Mouse (Mus musculus) forebrain, embryonic 16.5 days (tissue): ENCODE data around the gene Cav2. TPM values are rescaled to one million over a fixed set of nuclear protein-coding genes. Genes with fewer than 3 reads are reported as not detected.

Source experiments
- ATAC-seq: fragments of 200-750 bp; cut with Nextera tagmentation; 2 replicates; pipeline ENCODE4 v1.8.0; 2017; ENCODE audit warnings: mild to moderate bottlenecking, moderate library complexity
- H3K27ac ChIP-seq: fragments of 300-500 bp; sonication (generic); 2 replicates; pipeline ENCODE4 v1.5.1; 2014; ENCODE audit warnings: low read length, control low read depth
- H3K27me3 ChIP-seq: fragments of 300-500 bp; sonication (generic); replicated peaks from 2 replicates; pipeline ENCODE4 v1.6.1; 2014; ENCODE audit warnings: low read length; ENCODE audit not compliant: control insufficient read depth, insufficient read depth
- H3K36me3 ChIP-seq: fragments of 300-500 bp; sonication (generic); 2 replicates; pipeline ENCODE4 v1.6.1; 2014; ENCODE audit not compliant: control insufficient read depth, insufficient read depth
- H3K4me1 ChIP-seq: fragments of 300-500 bp; sonication (generic); replicated peaks from 2 replicates; pipeline ENCODE4 v1.6.1; 2014; ENCODE audit warnings: low read length; ENCODE audit not compliant: control insufficient read depth, insufficient read depth
- H3K4me2 ChIP-seq: fragments of 300-500 bp; sonication (generic); 2 replicates; pipeline ENCODE4 v1.6.1; 2014; ENCODE audit warnings: mild to moderate bottlenecking, low read length, control low read depth
- H3K4me3 ChIP-seq: fragments of 300-500 bp; sonication (generic); replicated peaks from 2 replicates; pipeline ENCODE4 v1.5.1; 2014; ENCODE audit warnings: mild to moderate bottlenecking, low read length, control low read depth
- H3K9ac ChIP-seq: fragments of 300-500 bp; sonication (generic); replicated peaks from 2 replicates; pipeline ENCODE4 v1.6.1; 2014; ENCODE audit warnings: low read depth, low read length, control low read depth
- H3K9me3 ChIP-seq: fragments of 300-500 bp; sonication (generic); 2 replicates; pipeline ENCODE4 v1.6.1; 2016; ENCODE audit warnings: low read length; ENCODE audit not compliant: control insufficient read depth
- WGBS: fragments of 180-500 bp; shearing (Covaris S2); extraction: QIAGEN DNeasy Blood & Tissue Kit; methylation state at CpG from one replicate; pipeline ENCODE4 v1.1.7; 2014; 5-methylcytosine and 5-hydroxymethylcytosine counted together
- polyA plus RNA-seq: library from polyadenylated mRNA; unstranded; fragments of >200 nt; fragmentation: Nextera tagmentation; extraction: Ambion mirVana; gene quantifications from 2 replicates; pipeline ENCODE4 v1.2.1, GENCODE M21; 2015

Cav2 gene
- polyA plus RNA-seq, 1 experiment from 2014 or later, result 12.2 TPM

DNA sequence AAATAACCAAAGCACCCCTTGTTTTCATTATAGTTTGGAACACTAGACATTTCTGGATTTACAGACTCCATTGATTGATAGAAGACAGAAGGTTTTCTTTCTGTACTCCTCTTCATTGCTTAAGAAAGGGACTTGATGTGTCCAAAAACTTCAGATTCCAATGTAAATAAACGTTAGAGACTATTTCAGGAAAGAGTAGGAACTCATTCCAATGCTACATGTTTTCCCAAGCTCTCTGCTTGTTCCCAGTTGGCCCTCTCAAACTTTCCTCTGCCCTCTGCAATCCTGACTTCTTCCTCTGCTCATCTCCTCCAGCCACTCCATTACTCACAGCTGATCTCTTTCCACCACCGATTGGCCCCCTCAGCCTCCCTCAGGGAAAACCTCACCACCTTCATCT is 18.2 kb upstream of the Cav2 start:
- H3K27me3 ChIP-seq, result no peaks in the 10 kb centered on the region
- no peaks in the 10 kb centered on the region for H3K4me1 ChIP-seq
- no peak overlapping the region for H3K4me2 ChIP-seq
- no peaks in the 10 kb centered on the region for H3K36me3 ChIP-seq
- no peaks in the 10 kb centered on the region for H3K9me3 ChIP-seq
- no peak overlapping the region for H3K4me3 ChIP-seq
- H3K27ac ChIP-seq, result no peak overlapping the region
- 56% methylated on average over 2 of the region's 2 CpGs for WGBS
- H3K9ac ChIP-seq, result no peak overlapping the region
- no peak for ATAC-seq

DNA sequence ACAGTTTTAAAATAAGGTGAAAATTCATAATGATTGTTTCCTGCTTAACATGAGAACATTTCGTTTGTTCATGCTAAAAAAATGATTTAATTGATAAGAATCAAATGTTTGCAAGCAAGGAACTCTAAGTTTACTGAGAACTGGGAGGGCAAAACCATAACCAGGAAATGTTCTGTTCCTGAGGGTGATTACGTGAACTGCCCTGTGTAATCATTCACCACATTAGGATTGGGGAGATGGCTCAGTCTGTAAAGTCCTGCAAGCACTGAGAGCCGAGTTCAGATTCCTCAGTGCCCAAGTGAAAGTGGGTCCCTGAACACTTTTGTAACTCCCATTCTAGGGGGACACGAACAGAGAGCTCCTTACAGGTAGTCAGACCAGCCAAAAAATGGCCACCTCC is 15.9 kb upstream of the Cav2 start:
- Histone ChIP-seq H3K4me2 (no peak overlapping the region), H3K4me1 (no peaks in the 10 kb centered on the region), H3K27me3 (no peaks in the 10 kb centered on the region), H3K36me3 (no peaks in the 10 kb centered on the region), H3K9ac (no peak overlapping the region), H3K27ac (no peak overlapping the region), H3K9me3 (no peaks in the 10 kb centered on the region), H3K4me3 (no peak overlapping the region)
- ATAC-seq, result no peak
- 81% methylated on average over 4 of the region's 4 CpGs for WGBS

DNA sequence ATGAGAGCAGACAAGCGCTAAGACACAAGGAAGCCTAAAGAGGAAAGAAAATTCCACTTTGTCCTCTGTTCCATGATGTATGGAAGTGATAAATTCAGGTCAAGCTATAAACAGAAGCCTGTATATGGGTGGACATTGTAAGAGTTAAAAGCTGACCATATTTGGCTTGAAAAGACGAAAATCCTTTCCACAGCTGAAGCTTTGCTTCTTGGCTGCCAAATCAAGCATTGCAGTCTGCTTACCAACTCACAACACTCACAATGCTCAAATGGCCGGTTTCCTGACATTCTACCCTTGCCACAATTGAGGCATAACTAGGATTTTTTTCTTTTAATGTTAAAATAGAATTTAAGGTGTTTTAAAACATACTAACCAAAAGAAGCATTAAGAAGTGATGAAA is 14.5 kb upstream of the Cav2 start:
- H3K9me3 ChIP-seq, result no peaks in the 10 kb centered on the region
- H3K4me1 ChIP-seq, result no peaks in the 10 kb centered on the region
- H3K27me3 ChIP-seq, result no peaks in the 10 kb centered on the region
- H3K9ac ChIP-seq, result no peak overlapping the region
- no peak overlapping the region for H3K27ac ChIP-seq
- no peaks in the 10 kb centered on the region for H3K36me3 ChIP-seq
- H3K4me2 ChIP-seq, result no peak overlapping the region
- 72% methylated on average over 3 of the region's 3 CpGs for WGBS
- no peak overlapping the region for H3K4me3 ChIP-seq
- ATAC-seq, result no peak

DNA sequence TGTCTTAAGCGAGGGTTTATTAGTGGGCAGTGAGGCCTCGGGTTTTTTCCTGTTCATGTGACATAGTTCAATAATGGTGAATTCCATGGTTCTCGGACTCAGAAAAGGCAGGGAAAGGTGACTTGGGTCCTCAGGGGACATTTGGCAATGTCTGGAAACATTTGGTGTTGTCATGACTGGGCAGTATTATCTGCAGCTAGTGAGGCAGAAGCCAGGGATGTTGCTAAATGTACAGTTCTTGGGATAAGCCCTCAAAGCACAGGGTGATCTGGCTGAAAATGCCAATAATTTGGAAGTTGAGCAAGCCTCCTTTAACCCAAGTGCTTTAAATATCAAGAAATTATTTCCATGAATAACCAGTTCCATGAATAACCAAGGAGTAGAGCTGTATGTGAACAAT is 2.6 kb upstream of the Cav2 start:
- no peak overlapping the region for H3K4me3 ChIP-seq
- H3K36me3 ChIP-seq, result no peaks in the 10 kb centered on the region
- H3K4me1 ChIP-seq, result peaks cover 12% of the 10 kb centered on the region
- 85% methylated on average over 3 of the region's 3 CpGs for WGBS
- ATAC-seq, result no peak
- H3K4me2 ChIP-seq, result no peak overlapping the region
- H3K27me3 ChIP-seq, result no peaks in the 10 kb centered on the region
- no peak overlapping the region for H3K27ac ChIP-seq
- H3K9ac ChIP-seq, result no peak overlapping the region
- no peaks in the 10 kb centered on the region for H3K9me3 ChIP-seq

DNA sequence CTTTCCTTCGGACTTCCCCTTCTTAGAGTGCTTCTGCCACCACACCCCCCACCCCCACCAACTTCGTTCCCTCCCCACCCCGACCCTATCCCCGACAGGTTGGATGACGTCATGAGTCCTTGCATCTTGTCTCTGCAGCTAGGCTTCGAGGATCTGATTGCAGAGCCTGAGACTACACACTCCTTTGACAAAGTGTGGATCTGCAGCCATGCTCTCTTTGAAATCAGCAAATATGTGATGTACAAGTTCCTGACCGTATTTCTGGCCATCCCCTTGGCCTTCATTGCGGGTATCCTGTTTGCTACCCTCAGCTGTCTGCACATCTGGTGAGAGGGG is 740 bp downstream of the Cav2 start:
- Histone ChIP-seq H3K9me3 (no peaks in the 10 kb centered on the region), H3K36me3 (no peaks in the 10 kb centered on the region), H3K9ac (peak overlapping the region; percentile 76; the same call in 1 of the 2 replicates), H3K4me3 (peak overlapping the region; percentile 64), H3K4me2 (peak overlapping the region; percentile 99), H3K27me3 (no peaks in the 10 kb centered on the region), H3K4me1 (peaks cover 12% of the 10 kb centered on the region), H3K27ac (no peak overlapping the region)
- ATAC-seq, result peak; percentile 41
- 22% methylated on average over 8 of the region's 8 CpGs for WGBS

DNA sequence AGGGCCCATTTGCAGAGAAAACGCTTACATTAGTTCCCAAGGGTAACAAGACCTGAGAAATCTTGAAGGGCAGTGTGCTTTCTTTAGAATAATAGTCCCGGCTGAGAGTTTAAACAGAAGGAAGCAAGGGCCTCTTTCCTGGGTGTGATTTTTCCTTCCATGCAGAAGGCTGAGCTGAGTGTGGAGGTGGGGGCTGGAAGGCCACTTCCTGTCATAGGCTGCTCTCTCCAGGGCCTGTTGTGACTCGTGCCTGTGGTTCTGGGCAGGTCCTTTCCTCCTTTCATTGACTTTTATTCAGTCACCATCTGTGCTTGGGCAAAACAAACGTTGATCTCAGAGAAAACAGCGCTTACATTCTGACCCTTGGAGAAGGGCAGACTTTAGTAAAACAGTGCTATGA is 1.2 kb downstream of the Cav2 start:
- Histone ChIP-seq H3K4me2 (no peak overlapping the region; the same call in 1 of the 2 replicates), H3K9me3 (no peaks in the 10 kb centered on the region), H3K4me1 (peaks cover 12% of the 10 kb centered on the region), H3K9ac (no peak overlapping the region), H3K27ac (no peak overlapping the region), H3K36me3 (no peaks in the 10 kb centered on the region), H3K4me3 (no peak overlapping the region), H3K27me3 (no peaks in the 10 kb centered on the region)
- 48% methylated on average over 5 of the region's 5 CpGs for WGBS
- no peak for ATAC-seq

DNA sequence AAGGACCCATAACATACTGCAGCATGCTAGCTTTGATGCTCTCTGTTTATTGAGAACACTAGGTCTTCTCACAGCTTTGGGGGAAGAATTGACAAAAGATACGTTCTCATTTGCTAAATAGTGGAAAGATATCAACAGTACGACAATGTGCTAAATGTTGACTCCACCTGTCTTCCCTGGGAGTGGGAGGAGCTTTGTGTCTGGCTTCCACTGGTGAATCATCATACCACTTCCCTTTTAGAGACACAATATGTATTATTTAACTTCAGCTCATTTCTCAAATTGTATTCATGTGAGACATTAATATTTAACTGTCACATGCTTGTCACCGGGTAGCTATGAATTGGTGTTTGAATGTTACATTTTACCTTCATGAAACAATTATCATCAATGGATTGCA is 2.8 kb downstream of the Cav2 start:
- Histone ChIP-seq H3K36me3 (no peaks in the 10 kb centered on the region), H3K4me1 (peaks cover 12% of the 10 kb centered on the region), H3K4me2 (no peak overlapping the region), H3K27ac (no peak overlapping the region), H3K9me3 (no peaks in the 10 kb centered on the region), H3K9ac (no peak overlapping the region), H3K4me3 (no peak overlapping the region), H3K27me3 (no peaks in the 10 kb centered on the region)
- no peak for ATAC-seq
- WGBS, result 84% methylated on average over 3 of the region's 3 CpGs

DNA sequence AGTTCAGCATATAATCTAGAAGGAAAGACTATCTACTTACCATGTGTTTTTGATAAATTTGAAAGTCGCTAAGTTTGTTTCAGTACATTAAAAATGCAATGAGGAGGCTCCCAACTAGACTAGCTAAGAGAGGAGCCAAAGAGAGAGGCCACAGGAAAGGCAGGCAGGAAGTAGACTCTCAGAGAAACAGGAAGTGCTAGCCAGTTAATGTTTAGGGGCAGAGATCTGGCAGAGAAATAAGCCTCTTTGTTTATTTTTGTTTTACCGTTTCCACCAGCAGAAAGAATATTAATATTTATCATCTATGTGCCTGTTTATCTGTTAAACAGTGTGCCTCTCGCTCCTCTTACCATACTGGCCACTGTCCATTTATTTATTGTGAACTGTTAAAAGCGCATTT is 5.4 kb downstream of the Cav2 start:
- Histone ChIP-seq H3K27ac (no peak overlapping the region), H3K4me1 (peaks cover 4% of the 10 kb centered on the region), H3K9ac (no peak overlapping the region), H3K4me2 (no peak overlapping the region), H3K36me3 (no peaks in the 10 kb centered on the region), H3K4me3 (no peak overlapping the region), H3K9me3 (no peaks in the 10 kb centered on the region), H3K27me3 (no peaks in the 10 kb centered on the region)
- 66% methylated on average over 4 of the region's 4 CpGs for WGBS
- ATAC-seq, result no peak

DNA sequence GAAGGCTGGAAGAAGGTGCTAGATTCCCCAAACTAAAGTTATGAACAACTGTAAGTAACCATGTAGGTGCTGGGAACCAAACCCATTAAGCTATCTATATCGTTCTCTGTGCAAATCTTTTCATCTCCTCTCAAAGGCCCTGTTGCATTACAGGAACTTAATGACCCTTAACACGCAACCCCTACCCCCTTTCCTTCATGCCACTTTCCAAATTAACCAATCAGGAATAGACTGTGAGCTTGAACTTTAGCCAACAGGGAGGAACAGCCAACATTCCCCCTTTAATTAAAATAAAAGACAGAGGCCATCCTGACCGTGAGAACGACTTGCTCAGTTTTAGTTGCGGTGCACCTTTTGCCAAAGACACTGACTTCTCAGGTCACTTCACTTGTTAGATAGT is 14.1 kb downstream of the Cav2 start:
- H3K9ac ChIP-seq, result no peak overlapping the region
- no peak overlapping the region for H3K27ac ChIP-seq
- no peaks in the 10 kb centered on the region for H3K36me3 ChIP-seq
- ATAC-seq, result no peak
- H3K27me3 ChIP-seq, result no peaks in the 10 kb centered on the region
- H3K4me3 ChIP-seq, result no peak overlapping the region
- no peaks in the 10 kb centered on the region for H3K4me1 ChIP-seq
- WGBS, result 37% methylated on average over 5 of the region's 5 CpGs
- no peak overlapping the region for H3K4me2 ChIP-seq
- no peaks in the 10 kb centered on the region for H3K9me3 ChIP-seq

DNA sequence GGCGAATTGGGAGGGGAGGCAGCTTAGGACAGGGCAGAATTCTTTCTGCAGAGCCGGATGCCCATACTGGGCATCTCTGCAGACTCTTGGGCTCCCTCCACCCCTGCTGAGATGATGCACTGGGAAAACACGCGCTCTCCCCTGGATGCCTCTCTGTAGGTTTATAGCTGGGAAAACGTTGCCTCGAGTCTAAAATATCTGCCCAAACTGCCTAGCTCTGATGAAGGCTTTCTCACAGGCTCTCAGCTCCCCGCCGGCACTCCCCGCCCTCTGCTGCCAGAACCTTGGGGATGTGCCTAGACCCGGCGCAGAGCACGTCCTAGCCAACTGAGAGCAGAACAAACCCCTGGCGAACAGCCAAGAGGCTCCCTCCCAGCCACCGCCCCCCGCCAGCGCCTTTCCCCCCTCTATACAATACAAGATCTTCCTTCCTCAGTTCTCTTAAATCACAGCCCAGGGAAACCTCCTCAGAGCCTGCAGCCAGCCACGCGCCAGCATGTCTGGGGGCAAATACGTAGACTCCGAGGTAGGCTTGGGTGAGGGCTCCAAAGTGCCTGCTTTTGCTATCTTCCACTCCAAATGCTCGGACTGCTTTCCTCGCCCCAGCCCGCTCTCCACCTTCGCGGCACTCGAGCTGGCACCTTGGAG is 25.1 kb downstream of the Cav2 start, which contains the start of gene Cav1:
Gene Cav1 (plus strand): TSS at position 382 of the 648 bp plus-strand sequence.
- Histone ChIP-seq H3K36me3 (no peaks in the 10 kb centered on the region), H3K27ac (peak within 1 kb of the TSS; percentile 53), H3K4me1 (peaks cover 20% of the 10 kb centered on the region), H3K4me3 (peak within 1 kb of the TSS; percentile 56), H3K27me3 (0 out of 2 replicates have a peak, but pooled peaks cover 4% of the 10 kb centered on the region), H3K9ac (peak within 1 kb of the TSS; percentile 64), H3K4me2 (peak within 1 kb of the TSS; percentile 96), H3K9me3 (no peaks in the 10 kb centered on the region)
- under 1% methylated on average over 26 of the region's 26 CpGs for WGBS
- peak; percentile 91 for ATAC-seq
